Mouse (Mus musculus): Measurements from ENCODE around the gene Slc37a3.

- no peak for TF ChIP-seq HCFC1 (IDR thresholded peaks at IDR 0.05; ENCODE audit: borderline replicate concordance, insufficient read depth, low read length)
- TF ChIP-seq ZNF384 (IDR thresholded peaks at IDR 0.05; ENCODE audit: low read depth, low read length): no peak
Observed at GRCm38 (mm10) chr6:39381125-39381880, 3.8 kb upstream of the Slc37a3 start, which contains the start of gene Rab19.
